Mouse (Mus musculus) liver, embryonic 14.5 days (tissue): ENCODE results near the gene Cap1. TPM values are rescaled to one million over a fixed set of nuclear protein-coding genes. Genes with fewer than 3 reads are reported as not detected.

Source experiments
- ATAC-seq: fragments of 200-750 bp; cut with Nextera tagmentation; 2 replicates; pipeline ENCODE4 v1.8.0; 2017; ENCODE audit warnings: moderate number of reproducible peaks, mild to moderate bottlenecking, moderate library complexity; ENCODE audit not compliant: insufficient read depth
- DNase-seq, 3 experiments: peaks; one replicate each; pipeline ENCODE4 v3.0.0-alpha.2; 2012 to 2013; ENCODE audit warnings: low read depth in 3 of 3, low spot score in 3 of 3
- H3K27ac ChIP-seq: fragments of 300-500 bp; sonication (generic); 2 replicates; pipeline ENCODE4 v1.5.1; 2014; ENCODE audit warnings: moderate library complexity, mild to moderate bottlenecking, control low read depth, inconsistent platforms
- H3K27me3 ChIP-seq: fragments of 300-500 bp; sonication (generic); 2 replicates; pipeline ENCODE4 v1.6.1; 2014; ENCODE audit warnings: mild to moderate bottlenecking, low read length, moderate library complexity; ENCODE audit not compliant: control insufficient read depth, insufficient read depth
- H3K36me3 ChIP-seq: fragments of 300-500 bp; sonication (generic); replicated peaks from 2 replicates; pipeline ENCODE4 v1.6.1; 2014; ENCODE audit warnings: low read depth; ENCODE audit not compliant: control insufficient read depth, insufficient read depth
- H3K4me1 ChIP-seq, 2 experiments: fragments of 200-500 bp in 1 of 2; fragments of 300-500 bp in 1 of 2; sonication (generic) in 1 of 2; replicated peaks; 2 replicates each; pipeline ENCODE4 v1.6.1; 2012 to 2014; ENCODE audit warnings: antibody characterized with exemption in 1 of 2, inconsistent platforms in 1 of 2, low read length in 1 of 2; ENCODE audit not compliant: control insufficient read depth in 2 of 2, insufficient read depth in 2 of 2
- H3K4me2 ChIP-seq: fragments of 300-500 bp; sonication (generic); 2 replicates; pipeline ENCODE4 v1.6.1; 2014; ENCODE audit warnings: low read depth, mild to moderate bottlenecking, control low read depth, moderate library complexity
- H3K4me3 ChIP-seq, 2 experiments: fragments of 200-500 bp in 1 of 2; fragments of 300-500 bp in 1 of 2; sonication (generic) in 1 of 2; 2 replicates each; pipeline ENCODE4 v1.5.1; 2012 to 2014; ENCODE audit warnings: low read depth in 2 of 2, low read length in 2 of 2, mild to moderate bottlenecking in 2 of 2, control low read depth in 1 of 2, inconsistent platforms in 1 of 2, moderate library complexity in 1 of 2; ENCODE audit not compliant: insufficient read depth in 1 of 2
- H3K9ac ChIP-seq: fragments of 300-500 bp; sonication (generic); replicated peaks from 2 replicates; pipeline ENCODE4 v1.6.1; 2014; ENCODE audit warnings: mild to moderate bottlenecking, control low read depth, moderate library complexity
- H3K9me3 ChIP-seq: fragments of 300-500 bp; sonication (generic); 2 replicates; pipeline ENCODE4 v1.6.1; 2016; ENCODE audit warnings: low read length, mixed read lengths; ENCODE audit not compliant: control insufficient read depth
- CTCF ChIP-seq: IDR thresholded peaks from 2 replicates; pipeline ENCODE4 v1.5.1; 2016; ENCODE audit warnings: antibody characterized with exemption, low read depth, control low read depth
- EP300 ChIP-seq: IDR thresholded peaks from 2 replicates; pipeline ENCODE4 v1.6.1; 2016; ENCODE audit warnings: antibody characterized with exemption, low read depth
- WGBS: fragments of 180-500 bp; shearing (Covaris S2); extraction: QIAGEN DNeasy Blood & Tissue Kit; methylation state at CpG from one replicate; pipeline ENCODE4 v1.1.7; 2014; ENCODE audit not compliant: insufficient replicate concordance; 5-methylcytosine and 5-hydroxymethylcytosine counted together
- polyA plus RNA-seq, 2 experiments: library from polyadenylated mRNA; depleted of rRNA in 1 of 2; stranded (reverse) in 1 of 2; unstranded in 1 of 2; fragments of >200 nt; fragmentation: Nextera tagmentation in 1 of 2; extraction: Ambion mirVana in 1 of 2; gene quantifications; 2 replicates each; pipeline versions ENCODE4 v1.2.1 to v1.2.3; 2012 to 2014

Gene Cap1
- polyA plus RNA-seq, 2 experiments, result 26.8 to 28.3 TPM

DNA sequence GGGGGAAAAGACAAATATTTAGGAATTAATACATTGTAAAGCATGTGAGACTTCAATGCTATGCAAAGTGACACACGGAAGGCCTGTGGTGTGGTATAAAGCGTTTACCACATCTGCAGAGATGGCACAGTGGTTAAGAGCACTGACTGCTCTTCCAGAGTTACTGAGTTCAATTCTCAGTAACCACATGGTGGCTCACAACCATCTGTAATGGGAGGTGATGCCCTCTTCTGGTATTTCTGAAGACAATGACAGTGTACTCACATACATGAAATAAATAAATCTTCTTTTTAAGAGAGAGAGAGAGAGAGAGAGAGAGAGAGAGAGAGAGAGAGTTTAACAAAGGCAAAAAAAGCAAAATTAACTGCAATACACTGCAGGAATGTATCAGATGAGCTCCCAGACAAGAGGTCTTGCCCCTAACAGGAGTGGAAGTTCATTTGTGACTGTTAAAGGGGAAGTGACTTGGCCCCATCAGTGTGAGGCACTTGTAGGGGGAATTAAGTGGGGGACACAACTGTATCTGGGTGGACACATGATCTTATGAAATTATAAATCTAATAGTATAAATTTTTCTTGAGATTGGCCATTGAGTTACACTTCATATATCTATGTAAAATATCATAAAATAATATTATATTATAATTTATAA lies 45.2 kb upstream of the Cap1 start:
- no peak overlapping the region for H3K27ac ChIP-seq
- no peaks in the 10 kb centered on the region for H3K4me1 ChIP-seq
- no peaks in the 10 kb centered on the region for H3K27me3 ChIP-seq
- ATAC-seq (no peak), DNase-seq (no peak)
- no peak for TF ChIP-seq CTCF
- no peak for TF ChIP-seq EP300
- H3K4me3 ChIP-seq, result no peak overlapping the region
- H3K4me2 ChIP-seq, result no peak overlapping the region
- H3K36me3 ChIP-seq, result no peaks in the 10 kb centered on the region
- no peak overlapping the region for H3K9ac ChIP-seq
- 58% methylated on average over 2 of the region's 2 CpGs for WGBS
- H3K9me3 ChIP-seq, result no peaks in the 10 kb centered on the region

DNA sequence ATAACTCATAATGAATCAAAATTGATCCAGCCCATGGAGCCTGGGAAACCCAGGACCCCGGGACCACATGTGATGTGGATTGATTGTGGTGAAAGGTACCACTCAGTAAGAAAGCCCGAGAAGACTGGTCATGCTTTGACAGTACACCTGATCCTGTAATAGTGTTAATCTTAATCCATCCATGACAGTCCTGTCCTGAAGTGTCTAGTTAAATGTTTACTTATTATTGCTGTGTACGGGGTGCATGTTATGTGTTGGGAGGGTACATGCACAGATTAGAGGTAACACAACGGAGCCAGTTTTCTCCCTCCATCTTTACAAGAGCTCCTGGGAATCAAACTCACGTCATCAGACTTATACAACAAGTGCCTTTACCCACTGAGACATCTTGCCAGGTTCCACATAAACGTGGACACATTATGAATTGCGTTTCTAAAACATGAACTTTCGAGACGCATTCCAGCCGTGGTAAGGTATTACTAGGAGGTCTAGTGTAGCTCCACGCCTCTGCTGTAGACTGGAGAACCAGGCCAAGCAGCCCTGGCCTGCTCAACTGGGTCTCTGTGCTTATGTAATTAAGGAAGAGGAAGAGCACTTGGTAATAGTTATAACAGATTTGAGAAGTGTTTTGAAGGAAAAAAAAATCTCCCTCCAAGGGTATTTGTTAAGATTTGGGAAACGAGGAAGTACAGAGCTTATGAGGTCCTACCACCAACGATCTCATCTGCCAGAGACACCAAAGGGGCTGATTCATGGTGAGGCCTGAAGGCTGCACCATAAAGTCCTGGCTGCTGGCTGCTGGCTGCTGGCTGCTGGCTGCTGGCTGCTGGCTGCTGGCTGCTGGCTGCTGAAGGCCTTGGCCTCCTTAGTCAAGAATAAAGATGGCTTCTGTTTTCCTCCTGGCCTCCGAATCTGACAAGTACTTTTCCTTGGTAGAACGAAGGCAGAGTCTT lies 37.8 kb upstream of the Cap1 start:
- 52% methylated on average over 15 of the region's 15 CpGs for WGBS
- no peaks in the 10 kb centered on the region; a peak in 1 of 4 replicates for H3K4me1 ChIP-seq
- no peak for TF ChIP-seq CTCF
- no peak for TF ChIP-seq EP300
- no peaks in the 10 kb centered on the region for H3K27me3 ChIP-seq
- no peak overlapping the region for H3K27ac ChIP-seq
- no peak for ATAC-seq
- no peak overlapping the region for H3K4me2 ChIP-seq
- H3K9me3 ChIP-seq, result no peaks in the 10 kb centered on the region
- no peak overlapping the region for H3K9ac ChIP-seq
- DNase-seq, result no peak
- no peaks in the 10 kb centered on the region for H3K36me3 ChIP-seq
- no peak overlapping the region for H3K4me3 ChIP-seq

DNA sequence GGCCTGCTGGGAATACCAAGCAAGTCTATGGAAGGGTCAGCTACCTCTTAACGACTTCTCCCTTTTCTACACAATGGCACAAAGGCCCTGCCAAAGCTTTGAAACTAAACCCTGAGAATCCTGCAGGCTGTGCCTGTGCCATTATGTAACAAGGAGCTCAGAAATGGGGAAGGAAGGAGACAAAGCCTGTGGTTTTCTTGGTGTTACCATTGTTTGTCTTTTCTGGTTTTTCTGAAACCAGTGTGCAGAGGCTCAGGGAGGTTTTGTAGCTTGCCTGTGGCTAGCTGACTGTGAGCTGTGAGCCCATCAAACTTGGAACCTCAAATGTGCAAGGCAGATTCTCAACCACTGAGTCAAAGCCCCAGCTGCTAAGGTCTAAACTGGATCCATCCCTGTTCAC lies 37.0 kb upstream of the Cap1 start:
- H3K4me3 ChIP-seq, result no peak overlapping the region
- WGBS, result 7% methylated on average over 1 of the region's 1 CpGs
- no peak for ATAC-seq

DNA sequence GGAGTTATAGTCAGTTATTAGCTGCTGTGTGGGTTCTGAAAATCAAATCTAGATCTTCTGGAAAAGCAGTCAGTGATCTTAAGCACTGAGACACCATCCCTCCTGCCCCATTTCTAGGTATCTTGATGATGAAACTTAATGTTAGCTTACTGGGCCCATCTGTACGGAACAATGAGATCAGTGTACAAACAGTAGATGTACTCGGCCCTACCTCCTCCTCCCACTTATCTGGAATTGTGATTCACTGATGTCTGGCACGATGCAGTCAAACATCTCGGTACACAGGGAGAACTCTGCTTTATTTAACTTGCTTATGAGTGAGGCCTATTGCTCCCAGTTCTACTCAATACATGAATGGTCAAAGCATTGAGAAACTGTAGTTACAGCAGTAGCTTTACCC lies 30.1 kb upstream of the Cap1 start:
- WGBS, result 64% methylated on average over 4 of the region's 4 CpGs
- Histone ChIP-seq H3K4me3 (no peak overlapping the region), H3K4me2 (no peak overlapping the region), H3K36me3 (no peaks in the 10 kb centered on the region), H3K27ac (no peak overlapping the region), H3K9me3 (no peaks in the 10 kb centered on the region), H3K9ac (no peak overlapping the region), H3K4me1 (no peaks in the 10 kb centered on the region), H3K27me3 (no peaks in the 10 kb centered on the region)
- TF ChIP-seq EP300, result no peak
- no peak for TF ChIP-seq CTCF
- no peak for ATAC-seq
- DNase-seq, result no peak

More for the DNA sequence above, 37.0 kb upstream of the Cap1 start:
- Histone ChIP-seq H3K27me3 (no peaks in the 10 kb centered on the region), H3K27ac (no peak overlapping the region), H3K4me2 (no peak overlapping the region), H3K9ac (no peak overlapping the region), H3K36me3 (no peaks in the 10 kb centered on the region), H3K9me3 (no peaks in the 10 kb centered on the region), H3K4me1 (no peaks in the 10 kb centered on the region; a peak in 1 of 4 replicates)
- no peak for DNase-seq
- TF ChIP-seq CTCF (no peak), EP300 (no peak)

GRCm38 (mm10) chr4:122914186-122914585 lies 28.3 kb upstream of the Cap1 start:
- Histone ChIP-seq H3K36me3 (no peaks in the 10 kb centered on the region), H3K4me3 (no peak overlapping the region), H3K4me2 (no peak overlapping the region), H3K9me3 (no peaks in the 10 kb centered on the region), H3K27ac (no peak overlapping the region), H3K4me1 (no peaks in the 10 kb centered on the region), H3K27me3 (no peaks in the 10 kb centered on the region), H3K9ac (no peak overlapping the region)
- DNase-seq (no peak), ATAC-seq (no peak)
- TF ChIP-seq EP300 (no peak), CTCF (no peak)
- WGBS, result 67% methylated on average over 7 of the region's 7 CpGs
